Mouse (Mus musculus) cerebellum, adult 2 months (tissue): ENCODE results near the gene 4931428F04Rik.

Source experiments
- CTCF ChIP-seq: fragments of 200-500 bp; IDR thresholded peaks from 2 replicates; pipeline ENCODE4 v1.5.1; 2011; ENCODE audit warnings: low read depth, mild to moderate bottlenecking, control low read depth, low read length, moderate library complexity, borderline replicate concordance; ENCODE audit not compliant: insufficient read depth
- POLR2A ChIP-seq: fragments of 200-500 bp; IDR thresholded peaks from 2 replicates; pipeline ENCODE4 v1.6.1; 2011; ENCODE audit warnings: low read length, control low read depth, borderline replicate concordance; ENCODE audit not compliant: insufficient read depth

GRCm38 (mm10) chr8:105336373-105337130, 46.9 kb upstream of the 4931428F04Rik start:
- TF ChIP-seq POLR2A (no peak), CTCF (no peak)
